Mouse (Mus musculus): ENCODE measurements around the gene Klrc1. TPM values are rescaled to one million over a fixed set of nuclear protein-coding genes. Genes with fewer than 3 reads are reported as not detected.
"Not testable (repeated sequence)": the region's sequence is repeated elsewhere in the genome, so short reads cannot be mapped to it uniquely, and the experiment has no call there.

The Klrc1 gene
- polyA plus RNA-seq (2016; fragmentation: Nextera tagmentation; extraction: Ambion mirVana), result not detected in 2 replicates

GRCm38 (mm10) chr6:129678873-129679272 lies at the start of gene Klrc1:
Klrc1 (minus strand) TSS chr6:129678973.
- WGBS, result 90% methylated on average over 3 of the region's 3 CpGs
- DNase-seq (ENCODE audit: low spot score), result no peak
- Histone ChIP-seq H3K36me3 (no peaks in the 10 kb centered on the region), H3K4me1 (no peaks in the 10 kb centered on the region), H3K4me3 (no peak within 1 kb of the TSS), H3K27ac (no peak within 1 kb of the TSS), H3K9me3 (replicated peaks) (no peaks in the 10 kb centered on the region), H3K27me3 (ENCODE audit: low read depth, poor library complexity, severe bottlenecking) (no peaks in the 10 kb centered on the region)

GRCm38 (mm10) chr6:129727237-129727636 lies 48.5 kb upstream of the Klrc1 start:
- no peak for DNase-seq (ENCODE audit: low spot score)

GRCm38 (mm10) chr6:129721390-129721789 lies 42.6 kb upstream of the Klrc1 start:
- Histone ChIP-seq H3K27ac (no peak overlapping the region), H3K27me3 (ENCODE audit: low read depth, poor library complexity, severe bottlenecking) (no peaks in the 10 kb centered on the region), H3K4me3 (no peak overlapping the region), H3K4me1 (no peaks in the 10 kb centered on the region), H3K36me3 (no peaks in the 10 kb centered on the region), H3K9me3 (replicated peaks) (no peaks in the 10 kb centered on the region)
- 75% methylated on average over 1 of the region's 1 CpGs for WGBS
- no peak for DNase-seq (ENCODE audit: low spot score)

More at GRCm38 (mm10) chr6:129727237-129727636, 48.5 kb upstream of the Klrc1 start:
- no peaks in the 10 kb centered on the region for H3K27me3 ChIP-seq (ENCODE audit: low read depth, poor library complexity, severe bottlenecking)
- H3K27ac ChIP-seq, result no peak overlapping the region
- no peaks in the 10 kb centered on the region for H3K9me3 ChIP-seq (replicated peaks)
- no peaks in the 10 kb centered on the region for H3K4me1 ChIP-seq
- H3K36me3 ChIP-seq, result no peaks in the 10 kb centered on the region
- WGBS, result 93% methylated on average over 1 of the region's 1 CpGs
- no peak overlapping the region for H3K4me3 ChIP-seq

GRCm38 (mm10) chr6:129720487-129720886 lies 41.7 kb upstream of the Klrc1 start:
- WGBS, result 23% methylated on average over 3 of the region's 3 CpGs
- Histone ChIP-seq H3K9me3 (replicated peaks) (no peaks in the 10 kb centered on the region), H3K4me3 (no peak overlapping the region), H3K27me3 (ENCODE audit: low read depth, poor library complexity, severe bottlenecking) (no peaks in the 10 kb centered on the region), H3K4me1 (no peaks in the 10 kb centered on the region), H3K36me3 (no peaks in the 10 kb centered on the region), H3K27ac (no peak overlapping the region)
- DNase-seq (ENCODE audit: low spot score), result no peak

GRCm38 (mm10) chr6:129717032-129717431 lies 38.3 kb upstream of the Klrc1 start, which contains the start of gene Klri1:
Klri1 (minus strand) TSS chr6:129717132.
- no peaks in the 10 kb centered on the region for H3K4me1 ChIP-seq
- no peak within 1 kb of the TSS for H3K27ac ChIP-seq
- H3K36me3 ChIP-seq, result no peaks in the 10 kb centered on the region
- H3K9me3 ChIP-seq (replicated peaks), result no peaks in the 10 kb centered on the region
- 93% methylated on average over 4 of the region's 4 CpGs for WGBS
- H3K27me3 ChIP-seq (ENCODE audit: low read depth, poor library complexity, severe bottlenecking), result no peaks in the 10 kb centered on the region
- H3K4me3 ChIP-seq, result no peak within 1 kb of the TSS
- no peak for DNase-seq (ENCODE audit: low spot score)

GRCm38 (mm10) chr6:129713566-129713965 lies 34.8 kb upstream of the Klrc1 start:
- H3K4me3 ChIP-seq, result no peak overlapping the region
- DNase-seq (ENCODE audit: low spot score), result no peak
- H3K9me3 ChIP-seq (replicated peaks), result no peaks in the 10 kb centered on the region
- WGBS, result 54% methylated on average over 1 of the region's 1 CpGs
- H3K27me3 ChIP-seq (ENCODE audit: low read depth, poor library complexity, severe bottlenecking), result no peaks in the 10 kb centered on the region
- no peaks in the 10 kb centered on the region for H3K4me1 ChIP-seq
- no peak overlapping the region for H3K27ac ChIP-seq
- H3K36me3 ChIP-seq, result no peaks in the 10 kb centered on the region

- not testable (repeated sequence) for H3K4me3 ChIP-seq; H3K36me3 ChIP-seq; H3K27me3 ChIP-seq (ENCODE audit: low read depth, poor library complexity, severe bottlenecking); H3K9me3 ChIP-seq (replicated peaks); H3K4me1 ChIP-seq; H3K27ac ChIP-seq; DNase-seq (ENCODE audit: low spot score)
- WGBS, result 71% methylated on average over 10 of the region's 10 CpGs
Measured at GRCm38 (mm10) chr6:129691436-129691835, 12.7 kb upstream of the Klrc1 start.

GRCm38 (mm10) chr6:129680379-129680778 lies 1.6 kb upstream of the Klrc1 start:
- H3K36me3 ChIP-seq, result no peaks in the 10 kb centered on the region
- H3K9me3 ChIP-seq (replicated peaks), result no peaks in the 10 kb centered on the region
- no peak overlapping the region for H3K27ac ChIP-seq
- H3K4me3 ChIP-seq, result no peak overlapping the region
- DNase-seq (ENCODE audit: low spot score), result no peak
- no peaks in the 10 kb centered on the region for H3K4me1 ChIP-seq
- WGBS, result 76% methylated on average over 1 of the region's 1 CpGs
- no peaks in the 10 kb centered on the region for H3K27me3 ChIP-seq (ENCODE audit: low read depth, poor library complexity, severe bottlenecking)

GRCm38 (mm10) chr6:129661301-129661700 lies 17.5 kb downstream of the Klrc1 start:
- 80% methylated on average over 1 of the region's 3 CpGs for WGBS
- H3K9me3 ChIP-seq (replicated peaks); DNase-seq (ENCODE audit: low spot score); H3K27ac ChIP-seq; H3K27me3 ChIP-seq (ENCODE audit: low read depth, poor library complexity, severe bottlenecking); H3K4me1 ChIP-seq; H3K4me3 ChIP-seq; H3K36me3 ChIP-seq: not testable (repeated sequence)

GRCm38 (mm10) chr6:129660589-129660988 lies 18.2 kb downstream of the Klrc1 start, which contains the start of gene Klrc2:
Klrc2 (minus strand) TSS chr6:129660689.
- DNase-seq (ENCODE audit: low spot score); H3K4me3 ChIP-seq: not testable (repeated sequence)

GRCm38 (mm10) chr6:129644054-129644453 lies 34.7 kb downstream of the Klrc1 start:
- not testable (repeated sequence) for H3K9me3 ChIP-seq (replicated peaks); H3K27ac ChIP-seq; H3K27me3 ChIP-seq (ENCODE audit: low read depth, poor library complexity, severe bottlenecking); DNase-seq (ENCODE audit: low spot score); H3K4me1 ChIP-seq; H3K36me3 ChIP-seq; H3K4me3 ChIP-seq
- WGBS, result 83% methylated on average over 1 of the region's 3 CpGs

More at GRCm38 (mm10) chr6:129660589-129660988, 18.2 kb downstream of the Klrc1 start, which contains the start of gene Klrc2:
- H3K36me3 ChIP-seq; H3K27me3 ChIP-seq (ENCODE audit: low read depth, poor library complexity, severe bottlenecking); H3K27ac ChIP-seq; H3K4me1 ChIP-seq; H3K9me3 ChIP-seq (replicated peaks): not testable (repeated sequence)
- WGBS, result 81% methylated on average over 4 of the region's 4 CpGs

- H3K9me3 ChIP-seq (replicated peaks); H3K27me3 ChIP-seq (ENCODE audit: low read depth, poor library complexity, severe bottlenecking); H3K4me1 ChIP-seq; H3K4me3 ChIP-seq; H3K27ac ChIP-seq; DNase-seq (ENCODE audit: low spot score); H3K36me3 ChIP-seq: not testable (repeated sequence)
- 86% methylated on average over 3 of the region's 3 CpGs for WGBS
Measured at GRCm38 (mm10) chr6:129643237-129643636, 35.5 kb downstream of the Klrc1 start, which contains the start of gene Klrc3. Klrc3 (minus strand) TSS chr6:129643337.

GRCm38 (mm10) chr6:129631046-129631445 lies 47.7 kb downstream of the Klrc1 start:
- H3K4me3 ChIP-seq; H3K36me3 ChIP-seq; H3K27ac ChIP-seq; DNase-seq (ENCODE audit: low spot score); H3K4me1 ChIP-seq; H3K9me3 ChIP-seq (replicated peaks); H3K27me3 ChIP-seq (ENCODE audit: low read depth, poor library complexity, severe bottlenecking): not testable (repeated sequence)
- 76% methylated on average over 2 of the region's 2 CpGs for WGBS

GRCm38 (mm10) chr6:129623735-129624134 lies 55.0 kb downstream of the Klrc1 start, which contains the start of gene Klrk1:
Klrk1 (minus strand) TSS chr6:129623864.
- WGBS, result 82% methylated on average over 4 of the region's 4 CpGs
- no peak within 1 kb of the TSS for H3K27ac ChIP-seq
- no peaks in the 10 kb centered on the region for H3K27me3 ChIP-seq (ENCODE audit: low read depth, poor library complexity, severe bottlenecking)
- H3K4me1 ChIP-seq, result no peaks in the 10 kb centered on the region
- H3K36me3 ChIP-seq, result no peaks in the 10 kb centered on the region
- no peak for DNase-seq (ENCODE audit: low spot score)
- no peaks in the 10 kb centered on the region for H3K9me3 ChIP-seq (replicated peaks)
- no peak within 1 kb of the TSS for H3K4me3 ChIP-seq
